Mouse (Mus musculus) forebrain, embryonic 12.5 days (tissue): ENCODE data around the gene Tnk1. TPM values are rescaled to one million over a fixed set of nuclear protein-coding genes. Genes with fewer than 3 reads are reported as not detected.
A peak's percentile ranks its signal among the peaks of the same experiment; 100 is the strongest.

Source experiments
- ATAC-seq: fragments of 200-750 bp; cut with Nextera tagmentation; 2 replicates; pipeline ENCODE4 v1.8.0; 2017; ENCODE audit warnings: moderate TSS enrichment; ENCODE audit not compliant: low FRiP score
- H3K27ac ChIP-seq: fragments of 300-500 bp; sonication (generic); 2 replicates; pipeline ENCODE4 v1.5.1; 2016; ENCODE audit warnings: mild to moderate bottlenecking
- H3K27me3 ChIP-seq: fragments of 300-500 bp; sonication (generic); 2 replicates; pipeline ENCODE4 v1.6.1; 2016; ENCODE audit warnings: mild to moderate bottlenecking
- H3K36me3 ChIP-seq: fragments of 300-500 bp; sonication (generic); replicated peaks from 2 replicates; pipeline ENCODE4 v1.6.1; 2016; ENCODE audit warnings: mild to moderate bottlenecking
- H3K4me1 ChIP-seq: fragments of 300-500 bp; sonication (generic); 2 replicates; pipeline ENCODE4 v1.6.1; 2016
- H3K4me2 ChIP-seq: fragments of 300-500 bp; sonication (generic); 2 replicates; pipeline ENCODE4 v1.6.1; 2016; ENCODE audit warnings: mild to moderate bottlenecking, moderate library complexity
- H3K4me3 ChIP-seq: fragments of 300-500 bp; sonication (generic); replicated peaks from 2 replicates; pipeline ENCODE4 v1.5.1; 2016; ENCODE audit warnings: mild to moderate bottlenecking
- H3K9ac ChIP-seq: fragments of 300-500 bp; sonication (generic); 2 replicates; pipeline ENCODE4 v1.6.1; 2016; ENCODE audit warnings: mild to moderate bottlenecking
- H3K9me3 ChIP-seq: fragments of 300-500 bp; sonication (generic); 2 replicates; pipeline ENCODE4 v1.6.1; 2016
- WGBS: fragments of 180-500 bp; shearing (Covaris S2); methylation state at CpG from one replicate; pipeline ENCODE4 v1.1.7; 2016; 5-methylcytosine and 5-hydroxymethylcytosine counted together
- polyA plus RNA-seq: library from polyadenylated mRNA; unstranded; fragments of >200 nt; fragmentation: Nextera tagmentation; extraction: Ambion mirVana; gene quantifications from 2 replicates; pipeline ENCODE4 v1.2.1, GENCODE M21; 2016

Tnk1 gene
- polyA plus RNA-seq, 1 experiment from 2014 or later: 0.60 TPM

- Histone ChIP-seq H3K4me3 (peak overlapping the region; percentile 87), H3K27ac (peak overlapping the region; percentile 96), H3K36me3 (peaks cover 32% of the 10 kb centered on the region), H3K9ac (peak overlapping the region; percentile 94), H3K4me2 (peak overlapping the region; percentile 80), H3K27me3 (peaks cover 7% of the 10 kb centered on the region), H3K4me1 (peaks cover 48% of the 10 kb centered on the region), H3K9me3 (no peaks in the 10 kb centered on the region)
- no peak for ATAC-seq
- WGBS: 7% methylated on average over 40 of the region's 48 CpGs
Observed at GRCm38 (mm10) chr11:69834001-69834549, 24.5 kb downstream of the Tnk1 start.

GRCm38 (mm10) chr11:69833554-69833953 lies 25.0 kb downstream of the Tnk1 start:
- Histone ChIP-seq H3K4me1 (peaks cover 47% of the 10 kb centered on the region), H3K27ac (0 out of 2 replicates have a peak overlapping the region, but pooled peaks have one; percentile 96), H3K36me3 (peaks cover 37% of the 10 kb centered on the region), H3K9ac (peak overlapping the region; percentile 94), H3K4me2 (peak overlapping the region; percentile 80), H3K27me3 (peaks cover 7% of the 10 kb centered on the region), H3K4me3 (peak overlapping the region; percentile 87), H3K9me3 (no peaks in the 10 kb centered on the region)
- 59% methylated on average over 8 of the region's 8 CpGs for WGBS
- no peak for ATAC-seq

GRCm38 (mm10) chr11:69828832-69829231 lies 29.7 kb downstream of the Tnk1 start:
- Histone ChIP-seq H3K9ac (no peak overlapping the region), H3K9me3 (no peaks in the 10 kb centered on the region), H3K4me1 (peaks cover 13% of the 10 kb centered on the region), H3K27ac (no peak overlapping the region), H3K36me3 (peaks cover 82% of the 10 kb centered on the region), H3K4me3 (no peak overlapping the region), H3K27me3 (peaks cover 3% of the 10 kb centered on the region), H3K4me2 (no peak overlapping the region)
- ATAC-seq: no peak
- 60% methylated on average over 5 of the region's 5 CpGs for WGBS

- no peak overlapping the region for H3K27ac ChIP-seq
- no peak for ATAC-seq
- no peak overlapping the region for H3K9ac ChIP-seq
- 87% methylated on average over 2 of the region's 2 CpGs for WGBS
- no peak overlapping the region for H3K4me3 ChIP-seq
- no peaks in the 10 kb centered on the region; the same call in 1 of the 2 replicates for H3K4me1 ChIP-seq
- H3K36me3 ChIP-seq: peaks cover 45% of the 10 kb centered on the region
- no peaks in the 10 kb centered on the region for H3K9me3 ChIP-seq
- H3K27me3 ChIP-seq: no peaks in the 10 kb centered on the region
- H3K4me2 ChIP-seq: no peak overlapping the region
Observed at GRCm38 (mm10) chr11:69823456-69823855, 35.1 kb downstream of the Tnk1 start.

- H3K9ac ChIP-seq: no peak within 1 kb of the TSS
- H3K4me1 ChIP-seq: no peaks in the 10 kb centered on the region
- H3K27ac ChIP-seq: no peak within 1 kb of the TSS
- H3K36me3 ChIP-seq: peaks cover 31% of the 10 kb centered on the region
- H3K4me3 ChIP-seq: no peak within 1 kb of the TSS
- no peak for ATAC-seq
- H3K27me3 ChIP-seq: no peaks in the 10 kb centered on the region
- 0 out of 2 replicates have a peak, but pooled peaks cover 3% of the 10 kb centered on the region for H3K9me3 ChIP-seq
- H3K4me2 ChIP-seq: no peak within 1 kb of the TSS
- WGBS: 88% methylated on average over 3 of the region's 3 CpGs
Observed at GRCm38 (mm10) chr11:69822080-69822479, 36.5 kb downstream of the Tnk1 start, which contains the start of gene Spem1. Gene Spem1 (minus strand): TSS chr11:69822180.

GRCm38 (mm10) chr11:69818871-69819270 lies 39.7 kb downstream of the Tnk1 start:
- WGBS: 93% methylated on average over 8 of the region's 8 CpGs
- Histone ChIP-seq H3K9ac (no peak overlapping the region), H3K4me2 (no peak overlapping the region), H3K4me3 (no peak overlapping the region), H3K4me1 (no peaks in the 10 kb centered on the region), H3K36me3 (no peaks in the 10 kb centered on the region; the same call in 1 of the 2 replicates), H3K27me3 (no peaks in the 10 kb centered on the region), H3K27ac (no peak overlapping the region), H3K9me3 (0 out of 2 replicates have a peak, but pooled peaks cover 5% of the 10 kb centered on the region)
- ATAC-seq: no peak

GRCm38 (mm10) chr11:69818365-69818764 lies 40.2 kb downstream of the Tnk1 start, which contains the start of gene Spem2:
Gene Spem2 (minus strand): TSS chr11:69818465.
- Histone ChIP-seq H3K4me1 (no peaks in the 10 kb centered on the region), H3K27me3 (no peaks in the 10 kb centered on the region), H3K4me3 (no peak within 1 kb of the TSS), H3K9ac (no peak within 1 kb of the TSS), H3K36me3 (no peaks in the 10 kb centered on the region), H3K9me3 (0 out of 2 replicates have a peak, but pooled peaks cover 5% of the 10 kb centered on the region), H3K4me2 (no peak within 1 kb of the TSS), H3K27ac (no peak within 1 kb of the TSS)
- 87% methylated on average over 2 of the region's 2 CpGs for WGBS
- no peak for ATAC-seq

GRCm38 (mm10) chr11:69816520-69816919 lies 42.0 kb downstream of the Tnk1 start:
- H3K9me3 ChIP-seq: 0 out of 2 replicates have a peak, but pooled peaks cover 5% of the 10 kb centered on the region
- WGBS: 90% methylated on average over 12 of the region's 12 CpGs
- no peak overlapping the region for H3K4me3 ChIP-seq
- H3K9ac ChIP-seq: no peak overlapping the region
- no peaks in the 10 kb centered on the region for H3K36me3 ChIP-seq
- no peaks in the 10 kb centered on the region for H3K4me1 ChIP-seq
- no peak overlapping the region for H3K4me2 ChIP-seq
- ATAC-seq: no peak
- H3K27me3 ChIP-seq: no peaks in the 10 kb centered on the region
- no peak overlapping the region for H3K27ac ChIP-seq

- no peak within 1 kb of the TSS for H3K27ac ChIP-seq
- no peaks in the 10 kb centered on the region for H3K4me1 ChIP-seq
- no peak within 1 kb of the TSS for H3K4me3 ChIP-seq
- ATAC-seq: no peak
- H3K9me3 ChIP-seq: 0 out of 2 replicates have a peak, but pooled peaks cover 5% of the 10 kb centered on the region
- H3K27me3 ChIP-seq: no peaks in the 10 kb centered on the region
- H3K4me2 ChIP-seq: no peak within 1 kb of the TSS
- WGBS: 64% methylated on average over 10 of the region's 10 CpGs
- H3K36me3 ChIP-seq: no peaks in the 10 kb centered on the region
- no peak within 1 kb of the TSS for H3K9ac ChIP-seq
Observed at GRCm38 (mm10) chr11:69815155-69815554, 43.4 kb downstream of the Tnk1 start, which contains the start of gene Gm39566. Gene Gm39566 (minus strand): TSS chr11:69815298.

GRCm38 (mm10) chr11:69810280-69810679 lies 48.2 kb downstream of the Tnk1 start:
- H3K27me3 ChIP-seq: peaks cover 27% of the 10 kb centered on the region
- H3K4me2 ChIP-seq: no peak overlapping the region
- no peak for ATAC-seq
- H3K36me3 ChIP-seq: no peaks in the 10 kb centered on the region
- no peak overlapping the region for H3K9ac ChIP-seq
- H3K27ac ChIP-seq: no peak overlapping the region
- H3K4me3 ChIP-seq: no peak overlapping the region
- no peaks in the 10 kb centered on the region for H3K9me3 ChIP-seq
- H3K4me1 ChIP-seq: 0 out of 2 replicates have a peak, but pooled peaks cover 4% of the 10 kb centered on the region

- H3K4me3 ChIP-seq: no peak overlapping the region
- no peak overlapping the region for H3K4me2 ChIP-seq
- no peak overlapping the region for H3K9ac ChIP-seq
- no peaks in the 10 kb centered on the region for H3K36me3 ChIP-seq
- H3K27ac ChIP-seq: no peak overlapping the region
- peaks cover 53% of the 10 kb centered on the region for H3K27me3 ChIP-seq
- no peaks in the 10 kb centered on the region for H3K9me3 ChIP-seq
- H3K4me1 ChIP-seq: peaks cover 28% of the 10 kb centered on the region
- no peak for ATAC-seq
- 91% methylated on average over 2 of the region's 2 CpGs for WGBS
Observed at GRCm38 (mm10) chr11:69807641-69808040, 50.9 kb downstream of the Tnk1 start.

GRCm38 (mm10) chr11:69806378-69806777 lies 52.2 kb downstream of the Tnk1 start:
- Histone ChIP-seq H3K9ac (no peak overlapping the region), H3K4me2 (no peak overlapping the region), H3K4me1 (peaks cover 40% of the 10 kb centered on the region), H3K27me3 (peaks cover 66% of the 10 kb centered on the region), H3K4me3 (no peak overlapping the region), H3K27ac (no peak overlapping the region), H3K9me3 (no peaks in the 10 kb centered on the region), H3K36me3 (no peaks in the 10 kb centered on the region)
- WGBS: 77% methylated on average over 4 of the region's 4 CpGs
- ATAC-seq: no peak
